Mouse (Mus musculus): ENCODE measurements around the gene Bcl7b.

DNA sequence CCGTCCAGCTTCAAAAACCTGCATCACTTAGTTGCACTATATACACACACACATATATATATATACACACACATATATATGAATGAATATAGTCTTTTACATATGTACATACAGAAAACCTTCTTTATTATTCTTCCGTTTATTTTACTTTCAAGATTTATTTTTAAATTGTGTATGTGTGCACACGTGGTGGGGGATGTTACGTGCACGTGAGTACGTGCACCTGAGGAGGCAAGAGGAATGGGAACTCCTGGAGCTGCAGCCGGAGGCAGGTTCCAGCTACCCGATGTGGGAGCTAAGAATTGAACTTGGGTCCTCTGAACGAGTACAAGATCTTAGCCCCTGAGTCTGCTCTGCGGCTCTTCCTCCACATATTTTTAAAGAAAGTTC is 18.1 kb downstream of the Bcl7b start:
- TF ChIP-seq CTCF (IDR thresholded peaks at IDR 0.05; ENCODE audit: low read depth, low read length), result no peak
- TF ChIP-seq GATA1 (IDR thresholded peaks at IDR 0.05; ENCODE audit: borderline replicate concordance, low read length), result no peak

Measured in G1E (cell line).